Mouse (Mus musculus) ES-E14 (cell line): Measurements from ENCODE around the gene E130309D02Rik.

Experiments
- CHD2 ChIP-seq: IDR thresholded peaks from 2 replicates; pipeline ENCODE4 v1.6.1; 2014; ENCODE audit warnings: mild to moderate bottlenecking, low read depth, low read length, inconsistent platforms
- HCFC1 ChIP-seq: IDR thresholded peaks from 2 replicates; pipeline ENCODE4 v1.6.1; 2012; ENCODE audit warnings: low read length, inconsistent platforms, borderline replicate concordance; ENCODE audit not compliant: insufficient read depth
- ZC3H11A ChIP-seq: IDR thresholded peaks from 2 replicates; pipeline ENCODE4 v1.6.1; 2012; ENCODE audit warnings: low read depth, mild to moderate bottlenecking, inconsistent platforms, low read length, borderline replicate concordance
- ZNF384 ChIP-seq: IDR thresholded peaks from 2 replicates; pipeline ENCODE4 v1.6.1; 2012; ENCODE audit warnings: low read depth, low read length, inconsistent platforms

DNA sequence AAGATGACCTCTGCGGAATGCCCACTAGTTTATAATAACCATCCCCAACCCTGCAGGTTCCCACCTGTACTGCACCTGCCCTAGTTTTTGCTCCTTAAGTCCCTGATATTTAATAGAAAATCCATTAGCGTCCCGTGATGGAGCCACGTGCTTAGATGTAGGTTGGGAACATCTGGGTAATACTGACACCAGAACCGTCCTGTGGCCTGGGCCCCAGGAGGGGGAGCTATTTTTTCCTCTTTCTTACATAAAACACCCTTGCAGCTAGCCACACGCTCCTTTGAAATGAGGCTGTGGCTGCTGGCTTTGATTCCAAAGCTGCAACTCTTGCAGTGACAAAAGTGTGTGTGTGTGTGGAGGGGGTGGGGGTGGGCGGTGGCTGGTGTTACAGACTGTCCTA is 44.1 kb upstream of the E130309D02Rik start:
- TF ChIP-seq ZNF384 (no peak), CHD2 (no peak), HCFC1 (no peak), ZC3H11A (no peak)
